Mouse (Mus musculus): ENCODE data around the gene Ube2q2.

- TF ChIP-seq CTCF (IDR thresholded peaks at IDR 0.05; ENCODE audit: low read depth): no peak
- no peak for TF ChIP-seq EP300 (IDR thresholded peaks at IDR 0.05; ENCODE audit: low read depth)
Measured at GRCm38 (mm10) chr9:55102186-55102835, 46.3 kb upstream of the Ube2q2 start.

Data from heart, postnatal 0 days (tissue).